Mouse (Mus musculus) hindbrain, postnatal 0 days (tissue): ENCODE measurements around the gene Jmjd7. TPM values are rescaled to one million over a fixed set of nuclear protein-coding genes. Genes with fewer than 3 reads are reported as not detected.

ENCODE experiments used
- ATAC-seq: fragments of 200-750 bp; cut with Nextera tagmentation; 2 replicates; pipeline ENCODE4 v1.8.0; 2017; ENCODE audit warnings: mild to moderate bottlenecking, moderate TSS enrichment, moderate library complexity
- DNase-seq: peaks from one replicate; pipeline ENCODE4 v3.0.0-alpha.2; 2015; ENCODE audit warnings: low spot score
- H3K27ac ChIP-seq: fragments of 300-500 bp; sonication (generic); 2 replicates; pipeline ENCODE4 v1.5.1; 2014; ENCODE audit warnings: mild to moderate bottlenecking
- H3K27me3 ChIP-seq: fragments of 300-500 bp; sonication (generic); 2 replicates; pipeline ENCODE4 v1.6.1; 2014; ENCODE audit warnings: low read length, mixed read lengths; ENCODE audit not compliant: insufficient read depth
- H3K36me3 ChIP-seq: fragments of 300-500 bp; sonication (generic); 2 replicates; pipeline ENCODE4 v1.6.1; 2014; ENCODE audit warnings: low read length, mixed read lengths; ENCODE audit not compliant: insufficient read depth
- H3K4me1 ChIP-seq: fragments of 300-500 bp; sonication (generic); 2 replicates; pipeline ENCODE4 v1.6.1; 2014; ENCODE audit warnings: antibody characterized with exemption, low read length, mixed read lengths; ENCODE audit not compliant: insufficient read depth
- H3K4me2 ChIP-seq: fragments of 300-500 bp; sonication (generic); 2 replicates; pipeline ENCODE4 v1.6.1; 2014; ENCODE audit warnings: low read depth, mild to moderate bottlenecking, low read length, moderate library complexity, mixed read lengths
- H3K4me3 ChIP-seq: fragments of 300-500 bp; sonication (generic); 2 replicates; pipeline ENCODE4 v1.5.1; 2014; ENCODE audit warnings: low read length
- H3K9ac ChIP-seq: fragments of 300-500 bp; sonication (generic); replicated peaks from 2 replicates; pipeline ENCODE4 v1.6.1; 2014; ENCODE audit warnings: mild to moderate bottlenecking, low read length, moderate library complexity, mixed read lengths
- H3K9me3 ChIP-seq: fragments of 300-500 bp; sonication (generic); 2 replicates; pipeline ENCODE4 v1.6.1; 2016; ENCODE audit warnings: low read length, mixed read lengths
- CTCF ChIP-seq: IDR thresholded peaks from 2 replicates; pipeline ENCODE4 v1.5.1; 2016; ENCODE audit warnings: antibody characterized with exemption, control low read depth, low read depth
- whole genome bisulfite sequencing: fragments of 180-500 bp; shearing (Covaris S2); extraction: QIAGEN DNeasy Blood & Tissue Kit; methylation state at CpG from one replicate; pipeline ENCODE4 v1.1.7; 2014; 5-methylcytosine and 5-hydroxymethylcytosine counted together
- polyA plus RNA-seq: library from polyadenylated mRNA; unstranded; fragments of >200 nt; fragmentation: Nextera tagmentation; extraction: Ambion mirVana; gene quantifications from 2 replicates; pipeline ENCODE4 v1.2.1, GENCODE M21; 2015
- total RNA-seq: library from RNA; depleted of rRNA; stranded (reverse); fragments of >200 nt; gene quantifications from 2 replicates; pipeline ENCODE4 v1.2.3, GENCODE M21; 2014

Jmjd7 gene
- total and polyA plus RNA-seq, 2 experiments from 2014 or later, result 18.7 to 20.3 TPM

- H3K9me3 ChIP-seq, result no peaks in the 10 kb centered on the region
- 84% methylated on average over 4 of the region's 4 CpGs for WGBS
- no peak overlapping the region for H3K4me2 ChIP-seq
- H3K4me1 ChIP-seq, result no peaks in the 10 kb centered on the region; the same call in 1 of the 2 replicates
- TF ChIP-seq CTCF, result no peak
- no peaks in the 10 kb centered on the region for H3K36me3 ChIP-seq
- no peak overlapping the region for H3K27ac ChIP-seq
- H3K9ac ChIP-seq, result no peak overlapping the region
- no peak overlapping the region for H3K4me3 ChIP-seq
- no peak for ATAC-seq
- no peak for DNase-seq
- no peaks in the 10 kb centered on the region for H3K27me3 ChIP-seq
Observed at GRCm38 (mm10) chr2:120058818-120059217, 31.5 kb downstream of the Jmjd7 start.

DNA sequence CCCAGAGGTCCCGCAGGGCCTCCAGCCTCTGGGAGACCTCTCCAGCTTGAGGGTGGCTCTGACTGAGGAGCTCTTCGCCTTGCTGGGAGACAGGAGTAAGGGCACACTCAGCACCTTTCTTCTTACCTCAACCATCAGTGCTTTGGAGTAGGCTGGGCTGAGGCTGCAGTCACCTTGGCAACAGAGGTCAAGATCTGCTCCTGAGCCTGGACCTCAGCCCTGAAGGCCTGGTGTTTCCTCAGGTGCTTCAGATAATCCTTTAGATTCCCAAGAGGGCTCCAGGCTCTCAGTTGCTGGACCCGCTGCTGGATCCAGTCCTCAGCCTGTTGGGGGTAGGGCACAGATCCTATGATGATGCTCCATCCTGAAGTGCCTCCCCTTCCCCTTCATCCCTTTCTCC, 32.2 kb downstream of the Jmjd7 start:
- ATAC-seq (no peak), DNase-seq (no peak)
- Histone ChIP-seq H3K9me3 (no peaks in the 10 kb centered on the region), H3K4me1 (no peaks in the 10 kb centered on the region; the same call in 1 of the 2 replicates), H3K4me3 (no peak overlapping the region), H3K9ac (no peak overlapping the region), H3K27ac (no peak overlapping the region), H3K36me3 (no peaks in the 10 kb centered on the region), H3K27me3 (no peaks in the 10 kb centered on the region), H3K4me2 (no peak overlapping the region)
- 80% methylated on average over 3 of the region's 3 CpGs for WGBS
- no peak for TF ChIP-seq CTCF

DNA sequence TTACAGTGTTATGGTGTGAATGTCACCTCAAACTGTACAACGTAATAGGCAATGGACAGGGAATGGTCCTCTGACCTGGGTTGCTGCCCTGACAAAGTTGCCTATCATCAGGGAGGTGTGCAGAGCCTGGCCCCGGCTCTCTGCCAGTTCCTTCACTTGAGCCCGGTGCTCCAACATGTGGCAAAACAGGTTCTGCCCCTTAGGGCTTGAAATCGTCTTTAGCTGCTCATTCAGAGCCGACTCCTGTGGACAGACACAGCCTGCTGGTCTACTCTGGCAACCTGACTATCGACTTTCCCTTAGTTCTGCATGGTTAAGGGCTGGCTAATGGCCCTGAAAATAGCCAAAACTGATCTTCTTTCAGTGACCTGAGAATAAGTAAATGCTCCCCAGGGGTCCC, 32.9 kb downstream of the Jmjd7 start:
- Histone ChIP-seq H3K27me3 (no peaks in the 10 kb centered on the region), H3K4me2 (no peak overlapping the region), H3K4me1 (no peaks in the 10 kb centered on the region; the same call in 1 of the 2 replicates), H3K36me3 (no peaks in the 10 kb centered on the region), H3K9me3 (no peaks in the 10 kb centered on the region), H3K27ac (no peak overlapping the region), H3K4me3 (no peak overlapping the region), H3K9ac (no peak overlapping the region)
- ATAC-seq (no peak), DNase-seq (no peak)
- WGBS, result 76% methylated on average over 6 of the region's 6 CpGs
- no peak for TF ChIP-seq CTCF

DNA sequence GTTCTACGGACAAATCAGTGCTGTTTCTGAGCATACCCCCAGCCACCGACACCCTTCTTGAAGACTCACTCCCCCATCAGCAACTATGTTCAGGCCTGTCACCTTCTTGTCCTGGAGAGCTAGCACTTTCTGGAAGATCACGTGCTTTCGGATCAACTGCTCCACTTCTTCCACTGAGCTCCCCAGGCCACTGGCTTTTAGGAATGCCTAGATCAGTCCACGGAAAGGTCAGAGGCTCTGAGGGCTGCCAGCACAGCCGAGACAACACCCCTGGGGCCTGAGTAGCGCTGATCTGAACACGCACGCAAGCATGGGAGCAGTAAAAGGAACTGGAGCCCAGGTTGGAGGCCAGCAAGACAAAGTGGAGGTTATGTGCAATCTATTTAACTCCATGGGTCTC, 33.4 kb downstream of the Jmjd7 start:
- Histone ChIP-seq H3K4me2 (no peak overlapping the region), H3K27me3 (no peaks in the 10 kb centered on the region), H3K4me3 (no peak overlapping the region), H3K9me3 (no peaks in the 10 kb centered on the region), H3K36me3 (no peaks in the 10 kb centered on the region), H3K4me1 (no peaks in the 10 kb centered on the region), H3K9ac (no peak overlapping the region), H3K27ac (no peak overlapping the region)
- 65% methylated on average over 9 of the region's 9 CpGs for WGBS
- TF ChIP-seq CTCF, result no peak
- no peak for DNase-seq
- ATAC-seq, result no peak

- DNase-seq, result no peak
- no peak for ATAC-seq
- no peaks in the 10 kb centered on the region for H3K36me3 ChIP-seq
- H3K4me2 ChIP-seq, result no peak overlapping the region
- H3K9ac ChIP-seq, result no peak overlapping the region
- no peaks in the 10 kb centered on the region for H3K27me3 ChIP-seq
- H3K27ac ChIP-seq, result no peak overlapping the region
- WGBS, result 75% methylated on average over 8 of the region's 8 CpGs
- no peak for TF ChIP-seq CTCF
- H3K9me3 ChIP-seq, result no peaks in the 10 kb centered on the region
- H3K4me1 ChIP-seq, result no peaks in the 10 kb centered on the region
- no peak overlapping the region for H3K4me3 ChIP-seq
Observed at GRCm38 (mm10) chr2:120062248-120062647, 35.0 kb downstream of the Jmjd7 start.

GRCm38 (mm10) chr2:120064639-120065038, 37.4 kb downstream of the Jmjd7 start:
- H3K27me3 ChIP-seq, result no peaks in the 10 kb centered on the region
- H3K4me1 ChIP-seq, result no peaks in the 10 kb centered on the region
- no peak for DNase-seq
- no peaks in the 10 kb centered on the region for H3K9me3 ChIP-seq
- ATAC-seq, result no peak
- no peak overlapping the region for H3K9ac ChIP-seq
- H3K27ac ChIP-seq, result no peak overlapping the region
- WGBS, result 88% methylated on average over 6 of the region's 6 CpGs
- no peak overlapping the region for H3K4me3 ChIP-seq
- no peak; the same call in 1 of the 2 replicates for TF ChIP-seq CTCF
- H3K36me3 ChIP-seq, result no peaks in the 10 kb centered on the region
- no peak overlapping the region for H3K4me2 ChIP-seq

DNA sequence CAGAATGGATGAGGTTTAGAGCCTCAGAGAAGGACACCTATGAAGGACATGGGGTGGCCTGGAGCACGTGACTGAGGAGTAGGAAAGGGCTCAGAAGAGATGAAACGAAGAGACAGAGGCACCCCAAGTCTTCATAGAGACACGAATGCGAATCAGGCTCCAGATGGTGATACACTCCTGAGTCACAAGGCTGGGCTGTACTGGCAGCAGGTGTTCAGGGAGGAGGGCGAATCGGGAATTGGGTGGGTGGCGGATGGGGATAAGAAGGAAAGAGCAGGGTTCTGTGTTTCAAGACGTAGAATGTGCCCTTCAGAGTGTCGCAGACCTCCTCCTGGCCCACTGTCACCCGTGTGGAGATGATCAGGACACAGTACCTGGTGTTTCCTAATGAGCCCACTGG, 38.0 kb downstream of the Jmjd7 start:
- Histone ChIP-seq H3K27ac (no peak overlapping the region), H3K27me3 (no peaks in the 10 kb centered on the region), H3K4me1 (no peaks in the 10 kb centered on the region), H3K9ac (no peak overlapping the region), H3K9me3 (no peaks in the 10 kb centered on the region), H3K4me2 (no peak overlapping the region), H3K4me3 (no peak overlapping the region), H3K36me3 (no peaks in the 10 kb centered on the region)
- no peak for TF ChIP-seq CTCF
- ATAC-seq (no peak), DNase-seq (no peak)
- 91% methylated on average over 10 of the region's 10 CpGs for WGBS
